Mouse (Mus musculus) inflammation-experienced regulatory T-cells, adult 6 months (primary cell): ENCODE results near the gene Reg3b. TPM values are rescaled to one million over a fixed set of nuclear protein-coding genes. Genes with fewer than 3 reads are reported as not detected.
"Not testable (repeated sequence)": the region's sequence is repeated elsewhere in the genome, so short reads cannot be mapped to it uniquely, and the experiment has no call there.

ENCODE experiments used
- ATAC-seq: one replicate; pipeline ENCODE4 v1.8.0; 2017
- polyA plus RNA-seq, 3 experiments: library from polyadenylated mRNA; unstranded; fragments of 100-300 nt; shearing (Covaris generic); gene quantifications; one replicate each; pipeline ENCODE4 v1.2.1; 2017

Gene Reg3b
- not detected for polyA plus RNA-seq

DNA sequence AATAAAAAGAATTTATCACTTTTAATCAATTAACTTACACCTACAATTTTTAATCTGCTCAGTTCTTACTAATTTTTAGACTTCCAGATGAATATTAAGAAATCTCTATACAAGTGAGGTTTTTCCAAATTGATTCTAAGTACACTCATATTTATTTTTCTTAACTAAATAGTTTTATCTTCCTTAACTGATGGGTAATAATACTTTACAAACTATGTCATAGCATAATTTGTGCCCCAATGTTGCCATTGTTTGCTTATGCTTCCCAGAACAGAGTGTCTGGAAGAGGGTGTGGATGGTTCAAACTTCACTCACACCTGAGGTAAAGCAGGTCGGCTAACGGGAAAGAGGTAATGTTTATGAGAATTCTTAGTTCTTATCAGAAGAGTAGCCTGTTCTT is at the start of gene Reg3b:
Gene Reg3b, plus strand, starts transcription at position 301 of the 400 bp plus-strand sequence.
- no peak for ATAC-seq

GRCm38 (mm10) chr6:78327798-78328197 is 42.7 kb upstream of the Reg3b start:
- ATAC-seq, result no peak

- ATAC-seq, result no peak
Observed at GRCm38 (mm10) chr6:78329166-78329565, 41.3 kb upstream of the Reg3b start.

DNA sequence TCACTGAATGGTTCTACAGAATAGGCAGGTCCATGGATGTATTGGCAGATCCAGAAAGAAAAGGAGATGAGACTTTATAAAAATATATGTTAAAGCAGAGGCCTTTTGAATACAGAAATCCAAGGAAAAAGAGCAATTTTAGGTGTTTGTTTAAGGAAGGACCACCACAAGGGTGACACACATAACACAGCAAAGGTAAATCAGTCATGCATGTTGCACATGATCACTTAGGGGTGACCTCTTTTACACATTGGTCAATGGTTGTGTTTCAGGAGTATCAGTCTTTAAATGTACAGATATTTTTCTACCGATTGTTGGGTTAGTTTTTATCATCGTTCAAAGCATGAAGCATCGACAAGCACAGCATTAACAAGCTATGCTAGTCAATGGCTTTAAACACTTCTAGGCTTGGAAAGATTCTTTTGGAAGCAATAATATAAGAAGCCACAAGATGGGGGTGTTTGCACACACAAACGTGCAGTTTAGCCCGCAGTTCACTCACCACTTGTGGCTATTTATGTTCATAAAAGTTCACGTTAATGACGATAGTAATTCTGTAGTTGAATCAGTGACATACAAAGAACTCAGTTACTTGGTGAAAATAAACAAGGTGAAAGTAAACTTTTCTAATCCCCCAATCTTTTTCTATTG is 38.4 kb upstream of the Reg3b start:
- no peak for ATAC-seq

DNA sequence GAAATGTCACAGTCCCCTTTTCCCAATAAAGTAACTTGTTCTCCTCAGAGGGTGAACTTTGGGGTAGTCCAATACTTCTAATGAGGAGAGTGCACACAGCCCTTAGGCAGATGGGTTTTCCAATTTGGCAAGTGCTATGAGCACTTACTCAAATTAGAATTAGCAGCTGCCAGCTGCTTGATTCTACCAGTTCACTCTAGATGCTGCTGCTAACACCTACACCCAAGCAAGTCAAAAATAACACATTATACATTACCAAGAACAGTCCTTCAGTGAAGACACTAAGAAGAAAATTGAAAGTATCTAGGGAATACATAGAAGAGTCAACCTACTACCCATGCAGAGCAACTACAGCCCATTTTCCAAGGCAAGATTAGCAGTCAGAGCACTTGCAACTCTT is 30.2 kb upstream of the Reg3b start:
- ATAC-seq, result no peak

DNA sequence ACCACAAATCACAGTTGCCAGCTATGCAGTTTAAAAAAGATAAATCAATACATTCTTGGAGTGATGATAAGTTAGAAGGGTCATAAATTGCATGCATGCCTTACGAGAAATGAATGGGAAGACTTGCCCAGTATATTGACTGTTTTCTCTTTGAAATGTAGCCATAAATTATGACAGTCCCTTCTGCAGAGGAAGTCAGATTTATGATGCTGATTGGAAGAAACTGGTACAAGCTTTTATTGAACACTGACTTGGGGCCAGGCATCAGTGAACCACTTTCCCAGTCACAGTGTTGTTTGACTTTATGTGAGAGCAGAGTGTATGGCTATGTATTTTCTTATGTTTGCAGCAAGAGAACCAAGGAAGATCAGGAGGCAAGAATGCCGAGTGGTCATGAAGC is 28.8 kb upstream of the Reg3b start:
- no peak for ATAC-seq

GRCm38 (mm10) chr6:78361971-78362563 is 8.4 kb upstream of the Reg3b start:
- ATAC-seq, result no peak

DNA sequence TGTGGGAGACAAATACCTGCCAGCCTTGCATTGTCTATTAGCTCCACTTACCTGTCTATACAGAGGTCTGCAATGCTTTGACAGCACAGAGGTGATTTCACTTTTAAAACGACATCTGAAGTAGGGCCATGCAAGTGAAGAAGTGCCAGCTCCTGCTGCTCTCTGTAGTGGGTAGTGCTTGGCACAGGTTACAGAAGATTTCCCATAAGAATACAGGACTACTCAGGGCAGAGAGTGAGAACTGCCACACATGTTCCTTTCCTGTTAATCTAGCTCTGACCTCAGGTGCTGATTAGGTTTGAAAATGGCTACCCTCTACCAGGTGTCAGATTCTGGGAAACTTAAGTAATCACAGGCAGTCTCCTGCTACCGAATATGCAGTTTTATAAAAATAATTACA is 8.3 kb downstream of the Reg3b start, which contains the start of gene Reg3d:
Gene Reg3d, minus strand, starts transcription at position 101 of the 400 bp plus-strand sequence.
- no peak for ATAC-seq

DNA sequence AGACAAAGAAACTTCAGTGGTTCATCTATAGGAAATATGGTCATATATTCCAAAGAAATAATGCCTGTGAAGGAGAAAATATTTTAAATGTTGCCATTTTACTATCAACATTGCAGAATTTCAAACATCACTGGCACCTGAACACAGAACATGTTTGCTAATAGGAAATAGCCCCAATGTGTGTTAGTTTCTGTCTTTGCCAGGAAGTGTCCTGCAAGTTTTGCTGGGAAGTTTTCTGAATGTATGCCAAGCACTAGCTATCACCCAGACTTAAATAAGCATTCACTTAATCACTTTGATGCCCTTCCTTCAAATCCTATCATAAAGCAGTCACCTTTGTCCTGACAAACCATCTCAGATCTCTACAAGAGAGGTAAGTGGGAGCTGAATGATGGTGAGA is 10.0 kb downstream of the Reg3b start, which contains the start of gene Reg3a:
Gene Reg3a, plus strand, starts transcription at position 301 of the 400 bp plus-strand sequence.
- no peak for ATAC-seq

GRCm38 (mm10) chr6:78385609-78386008 is 15.2 kb downstream of the Reg3b start:
- ATAC-seq, result no peak

DNA sequence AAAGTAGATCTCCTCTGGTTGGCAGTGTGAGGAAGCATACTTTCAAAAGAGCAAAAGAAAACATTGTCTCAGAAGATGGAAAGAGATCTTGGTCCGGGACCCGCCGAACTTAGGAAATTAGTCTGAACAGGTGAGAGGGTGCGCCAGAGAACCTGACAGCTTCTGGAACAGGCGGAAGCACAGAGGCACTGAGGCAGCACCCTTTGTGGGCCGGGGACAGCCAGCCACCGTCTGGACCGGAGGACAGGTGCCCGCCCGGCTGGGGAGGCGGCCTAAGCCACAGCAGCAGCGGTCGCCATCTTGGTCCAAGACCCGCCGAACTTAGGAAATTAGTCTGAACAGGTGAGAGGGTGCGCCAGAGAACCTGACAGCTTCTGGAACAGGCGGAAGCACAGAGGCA is 24.9 kb downstream of the Reg3b start, which contains the start of gene Reg2:
Gene Reg2, plus strand, starts transcription at position 301 of the 400 bp plus-strand sequence.
- not testable (repeated sequence) for ATAC-seq

DNA sequence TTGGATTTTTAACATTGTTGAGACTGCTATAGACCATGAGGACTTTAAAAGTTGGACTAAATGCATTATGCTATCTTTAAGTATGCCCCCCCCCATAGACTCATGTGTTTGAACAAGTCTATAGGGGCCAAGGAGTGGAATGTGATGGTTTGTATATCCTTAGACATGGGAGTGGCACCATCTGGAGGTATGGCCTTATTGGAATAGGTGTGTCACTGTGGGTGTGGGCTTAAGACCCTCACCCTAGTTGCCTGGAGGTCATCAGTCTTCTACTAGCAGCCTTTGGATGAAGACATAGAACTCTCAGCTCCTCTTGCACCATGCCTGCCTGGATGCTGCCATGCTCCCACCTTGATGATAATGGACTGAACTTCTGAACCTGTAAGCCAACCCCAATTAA is 52.0 kb downstream of the Reg3b start, which contains the start of gene Reg1:
Gene Reg1, plus strand, starts transcription at position 301 of the 400 bp plus-strand sequence.
- ATAC-seq, result not testable (repeated sequence)

Other genes starting within 250 kb of the Reg3b start
- not detected for gene Reg3d, start 8.2 kb downstream of the Reg3b start, polyA plus RNA-seq
- not detected for gene Reg3a, start 10.1 kb downstream of the Reg3b start, polyA plus RNA-seq
- not detected for gene Reg2, start 25.0 kb downstream of the Reg3b start, polyA plus RNA-seq
- not detected for gene Reg1, start 52.1 kb downstream of the Reg3b start, polyA plus RNA-seq
- gene Reg3g, start 98.2 kb downstream of the Reg3b start, polyA plus RNA-seq, result not detected